Mouse (Mus musculus) neural tube, embryonic 13.5 days (tissue): ENCODE measurements around the gene Tbx10. TPM values are rescaled to one million over a fixed set of nuclear protein-coding genes. Genes with fewer than 3 reads are reported as not detected.
"Not testable (repeated sequence)": the region's sequence is repeated elsewhere in the genome, so short reads cannot be mapped to it uniquely, and the experiment has no call there.

Source experiments
- ATAC-seq: fragments of 200-750 bp; cut with Nextera tagmentation; 2 replicates; pipeline ENCODE4 v1.8.0; 2017; ENCODE audit warnings: low read depth, mild to moderate bottlenecking, moderate TSS enrichment, moderate library complexity
- H3K27ac ChIP-seq: fragments of 300-500 bp; sonication (generic); replicated peaks from 2 replicates; pipeline ENCODE4 v1.5.1; 2015; ENCODE audit warnings: moderate library complexity, mild to moderate bottlenecking, inconsistent platforms
- H3K27me3 ChIP-seq: fragments of 300-500 bp; sonication (generic); 2 replicates; pipeline ENCODE4 v1.6.1; 2015; ENCODE audit warnings: mild to moderate bottlenecking, inconsistent platforms
- H3K36me3 ChIP-seq: fragments of 300-500 bp; sonication (generic); 2 replicates; pipeline ENCODE4 v1.6.1; 2015; ENCODE audit warnings: mild to moderate bottlenecking, inconsistent platforms
- H3K4me1 ChIP-seq: fragments of 300-500 bp; sonication (generic); replicated peaks from 2 replicates; pipeline ENCODE4 v1.6.1; 2015; ENCODE audit warnings: inconsistent platforms
- H3K4me2 ChIP-seq: fragments of 300-500 bp; sonication (generic); 2 replicates; pipeline ENCODE4 v1.6.1; 2015; ENCODE audit warnings: inconsistent platforms, mild to moderate bottlenecking, moderate library complexity
- H3K4me3 ChIP-seq: fragments of 300-500 bp; sonication (generic); 2 replicates; pipeline ENCODE4 v1.5.1; 2015; ENCODE audit warnings: mild to moderate bottlenecking, inconsistent platforms
- H3K9ac ChIP-seq: fragments of 300-500 bp; sonication (generic); 2 replicates; pipeline ENCODE4 v1.6.1; 2015; ENCODE audit warnings: moderate library complexity, mild to moderate bottlenecking, inconsistent platforms
- H3K9me3 ChIP-seq: fragments of 300-500 bp; sonication (generic); 2 replicates; pipeline ENCODE4 v1.6.1; 2016; ENCODE audit warnings: inconsistent platforms
- whole genome bisulfite sequencing: fragments of 180-500 bp; shearing (Covaris S2); methylation state at CpG from one replicate; pipeline ENCODE4 v1.1.7; 2015; 5-methylcytosine and 5-hydroxymethylcytosine counted together
- polyA plus RNA-seq: library from polyadenylated mRNA; unstranded; fragments of >200 nt; fragmentation: Nextera tagmentation; extraction: Ambion mirVana; gene quantifications from 2 replicates; pipeline ENCODE4 v1.2.1, GENCODE M21; 2015

Gene Tbx10
- polyA plus RNA-seq: not detected in 2 replicates

DNA sequence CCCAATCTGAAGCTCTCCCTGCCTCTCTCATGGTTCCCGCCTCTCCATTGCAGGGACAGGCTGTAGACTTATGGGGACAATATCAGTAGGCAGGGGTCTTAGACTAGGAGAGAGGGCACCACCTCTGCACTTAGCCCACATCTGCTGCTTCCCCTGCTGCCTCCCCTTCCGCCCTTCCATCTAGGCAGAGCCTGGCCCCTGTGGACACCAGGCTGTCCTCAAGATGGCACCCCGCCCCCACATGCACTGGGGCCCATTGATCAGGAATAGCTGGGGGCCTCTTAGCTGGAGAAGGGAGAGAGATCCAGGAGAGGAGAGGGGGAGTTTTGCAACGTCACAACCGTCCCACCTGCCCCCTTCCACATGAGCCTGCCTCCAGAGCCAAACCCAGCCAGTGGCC, at the start of gene Tbx10:
Tbx10 (plus strand) TSS at position 337 of the 400 bp plus-strand sequence.
- no peak for ATAC-seq
- Histone ChIP-seq H3K4me3 (no peak within 1 kb of the TSS), H3K4me1 (0 out of 2 replicates have a peak, but pooled peaks cover 3% of the 10 kb centered on the region), H3K27me3 (no peaks in the 10 kb centered on the region), H3K27ac (no peak within 1 kb of the TSS), H3K4me2 (no peak within 1 kb of the TSS), H3K36me3 (no peaks in the 10 kb centered on the region), H3K9me3 (no peaks in the 10 kb centered on the region; the same call in 1 of the 2 replicates), H3K9ac (no peak within 1 kb of the TSS)
- 56% methylated on average over 5 of the region's 5 CpGs for WGBS

DNA sequence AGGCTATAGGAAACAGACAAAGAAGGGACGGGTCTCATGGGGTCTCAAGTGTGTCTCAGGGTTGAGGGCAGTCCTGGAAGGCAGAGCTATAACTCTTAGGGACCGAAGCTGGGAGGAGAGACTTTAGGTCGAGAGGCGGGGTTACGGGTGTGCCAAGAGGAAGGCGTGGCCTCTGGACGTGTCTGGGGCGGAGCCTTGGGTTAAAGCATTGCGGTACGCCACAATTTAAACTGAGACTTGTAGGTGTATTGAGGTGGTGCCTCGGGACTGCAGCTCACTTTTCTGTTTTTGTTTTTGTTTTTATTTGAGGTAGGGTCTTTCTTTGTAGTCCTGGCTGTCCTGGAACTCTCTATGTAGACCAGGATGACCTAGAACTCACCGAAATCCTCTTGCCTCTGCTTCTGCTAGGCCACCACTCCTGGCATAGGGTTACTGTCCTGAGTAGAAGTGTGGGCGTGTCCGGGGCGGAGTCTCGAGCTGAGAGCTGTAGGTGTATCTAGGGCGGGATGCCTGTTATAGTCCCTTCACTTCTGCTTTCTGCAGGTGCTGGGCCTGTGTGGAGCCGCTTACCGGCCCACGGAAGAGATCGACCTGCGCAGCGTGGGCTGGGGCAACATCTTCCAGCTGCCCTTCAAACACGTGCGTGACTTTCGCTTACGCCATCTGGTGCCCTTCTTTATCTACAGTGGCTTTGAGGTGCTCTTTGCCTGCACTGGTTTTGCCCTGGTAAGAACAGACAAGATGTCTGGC, 49.4 kb upstream of the Tbx10 start:
- Histone ChIP-seq H3K27ac (no peak overlapping the region), H3K4me3 (no peak overlapping the region), H3K9me3 (no peaks in the 10 kb centered on the region), H3K27me3 (peaks cover 13% of the 10 kb centered on the region; the same call in 1 of the 2 replicates), H3K9ac (no peak overlapping the region), H3K36me3 (no peaks in the 10 kb centered on the region), H3K4me1 (no peaks in the 10 kb centered on the region; the same call in 1 of the 2 replicates), H3K4me2 (no peak overlapping the region)
- ATAC-seq: no peak
- 26% methylated on average over 27 of the region's 27 CpGs for WGBS

DNA sequence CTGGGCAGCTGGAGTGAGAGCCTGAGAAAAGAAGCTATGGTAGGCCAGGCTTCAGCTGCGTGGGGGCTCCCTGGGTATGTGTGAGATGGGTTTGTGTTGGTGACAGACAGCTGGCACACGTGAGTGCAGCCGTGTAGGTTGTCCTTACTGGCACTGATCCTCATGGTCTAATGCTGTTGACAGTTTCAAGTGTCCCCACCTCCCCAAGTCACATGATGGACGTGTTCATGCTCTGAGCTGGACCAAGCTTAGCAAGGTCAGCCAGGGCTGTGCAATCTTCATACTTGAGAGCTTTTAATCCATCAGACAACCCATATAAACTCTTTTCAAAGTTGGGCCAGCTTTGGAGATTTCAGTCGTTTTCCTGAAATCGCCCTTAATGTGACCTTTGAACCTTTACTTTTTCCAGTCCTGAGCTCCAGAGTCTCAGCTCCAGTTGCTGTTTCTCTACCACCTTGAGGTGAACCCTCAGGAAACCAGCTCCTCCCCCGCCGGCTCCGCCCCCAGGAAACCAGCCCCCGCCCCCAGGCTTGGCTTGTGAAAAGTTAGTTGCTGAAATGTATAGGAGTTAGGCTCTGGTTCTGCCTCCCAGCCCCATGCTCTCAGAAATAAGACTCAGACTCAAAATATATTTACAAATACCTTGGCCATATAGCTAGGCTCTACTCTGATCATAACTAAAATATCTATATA, 46.5 kb upstream of the Tbx10 start:
- Histone ChIP-seq H3K4me2 (no peak overlapping the region), H3K9ac (no peak overlapping the region), H3K4me3 (no peak overlapping the region), H3K36me3 (no peaks in the 10 kb centered on the region), H3K27ac (no peak overlapping the region), H3K4me1 (no peaks in the 10 kb centered on the region; the same call in 1 of the 2 replicates), H3K9me3 (no peaks in the 10 kb centered on the region), H3K27me3 (peaks cover 13% of the 10 kb centered on the region; the same call in 1 of the 2 replicates)
- ATAC-seq: no peak
- 37% methylated on average over 10 of the region's 10 CpGs for WGBS

DNA sequence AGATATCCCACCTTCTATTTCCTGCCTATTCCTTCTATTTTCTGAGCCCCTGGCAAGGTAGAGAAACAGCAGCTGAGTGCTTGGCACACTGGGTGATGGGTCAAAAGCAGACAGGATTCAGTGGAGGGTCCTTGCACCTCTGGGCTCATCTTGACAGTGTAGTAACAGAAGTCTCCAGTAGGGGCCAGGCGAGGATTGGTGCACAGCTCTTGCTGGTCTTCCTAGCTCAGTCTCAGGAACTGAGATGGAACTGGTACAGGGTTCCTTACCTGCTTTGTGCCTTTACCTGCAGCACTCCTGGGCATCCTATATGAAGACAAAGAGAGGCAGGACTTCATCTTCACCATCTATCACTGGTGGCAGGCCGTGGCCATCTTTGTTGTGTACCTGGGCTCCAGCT, 45.8 kb upstream of the Tbx10 start:
- 16% methylated on average over 2 of the region's 2 CpGs for WGBS
- no peaks in the 10 kb centered on the region for H3K9me3 ChIP-seq
- ATAC-seq: peak; percentile 53; the same call in 1 of the 2 replicates
- no peak overlapping the region for H3K27ac ChIP-seq
- no peak overlapping the region for H3K4me2 ChIP-seq
- H3K4me3 ChIP-seq: no peak overlapping the region
- no peaks in the 10 kb centered on the region; the same call in 1 of the 2 replicates for H3K4me1 ChIP-seq
- no peak overlapping the region for H3K9ac ChIP-seq
- H3K36me3 ChIP-seq: no peaks in the 10 kb centered on the region
- peaks cover 13% of the 10 kb centered on the region; the same call in 1 of the 2 replicates for H3K27me3 ChIP-seq

DNA sequence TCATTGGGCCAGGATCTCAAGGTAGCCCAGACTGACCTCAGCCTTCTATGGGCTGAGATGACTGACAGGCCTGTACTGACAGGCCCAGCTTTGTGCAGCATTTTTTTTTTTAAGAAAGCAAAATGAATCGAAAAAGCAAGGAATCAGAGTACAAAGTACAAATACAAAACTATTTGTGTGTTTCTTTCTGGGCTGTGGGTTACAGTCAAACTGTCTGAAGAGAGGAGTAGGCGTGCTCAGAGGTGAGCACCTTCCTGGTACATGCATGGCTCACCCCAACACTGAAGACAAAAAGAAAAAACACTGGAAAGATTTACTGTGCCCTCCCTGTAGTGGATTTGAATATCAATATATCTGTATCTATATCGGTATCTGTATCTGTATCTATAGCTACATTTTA, 44.7 kb upstream of the Tbx10 start:
- no peak for ATAC-seq
- H3K9me3 ChIP-seq: no peaks in the 10 kb centered on the region
- 77% methylated on average over 3 of the region's 3 CpGs for WGBS
- H3K9ac ChIP-seq: no peak overlapping the region
- no peaks in the 10 kb centered on the region for H3K36me3 ChIP-seq
- no peak overlapping the region for H3K27ac ChIP-seq
- no peak overlapping the region for H3K4me3 ChIP-seq
- H3K4me2 ChIP-seq: no peak overlapping the region
- H3K27me3 ChIP-seq: peaks cover 13% of the 10 kb centered on the region; the same call in 1 of the 2 replicates
- H3K4me1 ChIP-seq: no peaks in the 10 kb centered on the region; the same call in 1 of the 2 replicates

DNA sequence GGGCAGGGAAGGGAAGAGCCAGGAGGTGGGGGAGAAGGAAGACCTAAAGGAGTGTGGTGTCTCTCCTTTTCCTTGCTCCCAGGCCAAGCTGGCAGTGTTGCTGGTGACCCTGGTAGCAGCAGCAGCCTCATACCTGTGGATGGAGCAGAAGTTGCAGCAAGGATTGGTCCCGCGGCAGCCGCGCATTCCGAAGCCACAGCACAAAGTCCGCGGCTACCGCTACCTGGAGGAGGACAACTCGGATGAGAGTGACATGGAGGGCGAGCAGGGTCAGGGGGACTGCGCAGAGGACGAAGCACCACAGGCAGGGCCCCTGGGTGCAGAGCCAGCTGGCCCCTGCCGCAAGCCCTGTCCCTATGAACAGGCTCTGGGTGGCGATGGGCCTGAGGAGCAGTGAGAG, 44.0 kb upstream of the Tbx10 start:
- H3K4me1 ChIP-seq: no peaks in the 10 kb centered on the region
- no peak overlapping the region for H3K4me2 ChIP-seq
- ATAC-seq: no peak
- H3K27me3 ChIP-seq: peaks cover 5% of the 10 kb centered on the region; the same call in 1 of the 2 replicates
- no peaks in the 10 kb centered on the region for H3K9me3 ChIP-seq
- 73% methylated on average over 14 of the region's 14 CpGs for WGBS
- no peak overlapping the region for H3K4me3 ChIP-seq
- no peak overlapping the region for H3K9ac ChIP-seq
- no peaks in the 10 kb centered on the region for H3K36me3 ChIP-seq
- no peak overlapping the region for H3K27ac ChIP-seq

DNA sequence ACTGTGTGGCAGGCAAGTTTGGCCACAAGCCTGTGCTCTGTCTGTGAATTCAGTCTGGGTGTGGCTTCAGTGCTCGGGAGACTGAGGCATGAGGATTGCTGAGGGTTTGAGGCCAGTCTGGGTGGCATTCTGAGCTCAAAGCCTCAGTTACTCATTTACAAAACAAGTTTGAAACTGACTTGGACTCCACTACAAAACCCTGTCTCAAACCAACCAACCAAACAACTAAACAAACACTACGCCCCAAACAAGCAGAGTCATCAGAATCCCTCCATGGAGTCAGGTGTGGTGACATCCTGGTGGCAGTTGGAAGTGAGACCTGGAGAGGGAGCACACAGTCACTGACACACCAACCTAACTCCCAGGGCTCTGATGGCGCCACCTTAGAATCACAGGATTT, 42.2 kb upstream of the Tbx10 start:
- Histone ChIP-seq H3K36me3 (no peaks in the 10 kb centered on the region), H3K4me2 (no peak overlapping the region), H3K9me3 (no peaks in the 10 kb centered on the region), H3K4me3 (no peak overlapping the region), H3K27me3 (no peaks in the 10 kb centered on the region), H3K4me1 (no peaks in the 10 kb centered on the region), H3K9ac (no peak overlapping the region), H3K27ac (no peak overlapping the region)
- WGBS: 78% methylated on average over 3 of the region's 3 CpGs
- no peak for ATAC-seq

DNA sequence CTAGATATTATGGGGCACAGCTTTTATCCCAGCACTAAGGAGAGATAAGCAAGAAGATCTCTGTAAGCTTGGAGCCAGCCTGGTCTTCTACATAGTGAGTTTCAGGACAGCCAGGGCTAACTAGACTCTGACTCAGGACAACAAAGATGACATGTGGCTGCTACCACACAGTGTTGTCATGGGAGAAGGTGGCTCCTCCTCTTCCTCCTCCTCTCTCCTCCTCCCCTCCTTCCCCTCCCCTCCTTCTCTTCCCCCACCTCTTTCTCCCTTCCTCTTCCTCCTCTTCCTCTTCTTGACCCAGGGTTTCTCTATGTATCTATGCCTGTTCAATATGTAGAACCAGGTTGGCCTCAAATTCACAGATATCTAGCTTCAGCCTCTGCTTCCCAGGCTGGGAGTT, 41.1 kb upstream of the Tbx10 start:
- Histone ChIP-seq H3K4me2 (no peak overlapping the region), H3K9ac (no peak overlapping the region), H3K4me3 (no peak overlapping the region), H3K36me3 (no peaks in the 10 kb centered on the region), H3K27ac (no peak overlapping the region), H3K9me3 (no peaks in the 10 kb centered on the region), H3K4me1 (no peaks in the 10 kb centered on the region), H3K27me3 (no peaks in the 10 kb centered on the region)
- ATAC-seq: no peak

DNA sequence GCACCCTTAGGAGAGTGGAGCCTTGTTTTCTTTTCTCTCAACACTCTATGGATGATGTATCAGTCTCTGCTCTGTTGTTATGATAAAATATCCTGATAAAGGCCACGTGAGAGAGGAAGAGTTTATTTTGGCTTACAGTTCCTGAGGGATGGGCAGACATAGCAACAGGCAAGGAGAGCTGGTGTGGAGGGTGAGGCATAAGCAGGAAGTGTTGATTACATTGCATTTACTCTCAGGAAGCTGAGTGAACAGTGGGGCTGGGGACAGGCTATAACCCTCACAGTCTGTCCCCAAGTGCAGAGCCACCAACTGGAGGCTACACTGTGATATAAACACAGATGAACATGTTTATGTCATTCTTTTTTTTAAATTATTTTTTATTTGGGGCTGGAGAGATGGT, 40.5 kb upstream of the Tbx10 start:
- Histone ChIP-seq H3K9me3 (no peaks in the 10 kb centered on the region), H3K27ac (no peak overlapping the region), H3K4me3 (no peak overlapping the region), H3K4me2 (no peak overlapping the region), H3K36me3 (no peaks in the 10 kb centered on the region), H3K4me1 (no peaks in the 10 kb centered on the region), H3K9ac (no peak overlapping the region), H3K27me3 (no peaks in the 10 kb centered on the region)
- 56% methylated on average over 1 of the region's 1 CpGs for WGBS
- ATAC-seq: no peak

DNA sequence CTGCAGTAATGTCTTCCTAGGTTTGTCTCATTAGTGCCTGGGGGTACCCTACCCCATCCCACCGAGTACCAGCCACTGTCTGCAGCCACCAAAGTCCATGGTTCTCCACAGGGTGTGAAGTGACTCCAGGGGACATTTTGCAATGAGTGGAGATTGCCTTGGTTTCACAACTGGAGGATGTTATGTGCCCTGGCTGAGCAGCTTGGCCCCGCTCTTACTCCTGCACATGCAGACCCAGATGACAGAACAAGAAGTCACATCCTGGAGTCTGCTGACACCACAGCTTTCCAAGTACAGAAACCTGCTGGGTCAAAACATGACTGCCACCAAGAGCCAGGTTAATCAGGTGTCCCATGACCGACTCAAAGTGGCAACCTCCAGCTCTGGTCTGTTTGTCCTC, 37.5 kb upstream of the Tbx10 start:
- Histone ChIP-seq H3K9ac (no peak overlapping the region), H3K4me2 (no peak overlapping the region), H3K27me3 (no peaks in the 10 kb centered on the region), H3K36me3 (no peaks in the 10 kb centered on the region), H3K4me3 (no peak overlapping the region), H3K9me3 (no peaks in the 10 kb centered on the region), H3K4me1 (no peaks in the 10 kb centered on the region), H3K27ac (no peak overlapping the region)
- WGBS: 75% methylated on average over 3 of the region's 3 CpGs
- ATAC-seq: no peak

DNA sequence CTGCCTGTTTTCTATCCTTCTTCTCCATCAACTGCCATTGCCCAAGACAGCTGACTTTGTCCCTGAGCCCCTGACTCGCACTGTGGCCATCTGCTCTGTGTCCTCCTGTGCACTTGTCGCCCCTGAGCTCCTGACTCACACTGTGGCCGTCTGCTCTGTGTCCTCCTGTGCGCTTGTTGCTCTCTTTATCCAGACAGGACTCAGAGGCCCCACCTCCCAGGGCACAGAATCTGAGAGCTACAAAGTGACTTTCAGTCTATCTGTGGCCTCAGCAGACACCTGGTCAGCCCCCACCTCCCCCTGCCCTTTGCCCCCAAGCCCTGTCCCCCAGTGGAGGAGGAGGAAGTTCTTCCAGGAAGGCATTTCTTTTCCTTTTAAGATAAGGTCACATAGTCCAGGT, 36.7 kb upstream of the Tbx10 start:
- H3K4me2 ChIP-seq: no peak overlapping the region
- no peak for ATAC-seq
- H3K27me3 ChIP-seq: no peaks in the 10 kb centered on the region
- H3K4me1 ChIP-seq: no peaks in the 10 kb centered on the region
- H3K4me3 ChIP-seq: no peak overlapping the region
- no peaks in the 10 kb centered on the region for H3K9me3 ChIP-seq
- 60% methylated on average over 4 of the region's 4 CpGs for WGBS
- H3K9ac ChIP-seq: no peak overlapping the region
- H3K36me3 ChIP-seq: no peaks in the 10 kb centered on the region
- no peak overlapping the region for H3K27ac ChIP-seq

DNA sequence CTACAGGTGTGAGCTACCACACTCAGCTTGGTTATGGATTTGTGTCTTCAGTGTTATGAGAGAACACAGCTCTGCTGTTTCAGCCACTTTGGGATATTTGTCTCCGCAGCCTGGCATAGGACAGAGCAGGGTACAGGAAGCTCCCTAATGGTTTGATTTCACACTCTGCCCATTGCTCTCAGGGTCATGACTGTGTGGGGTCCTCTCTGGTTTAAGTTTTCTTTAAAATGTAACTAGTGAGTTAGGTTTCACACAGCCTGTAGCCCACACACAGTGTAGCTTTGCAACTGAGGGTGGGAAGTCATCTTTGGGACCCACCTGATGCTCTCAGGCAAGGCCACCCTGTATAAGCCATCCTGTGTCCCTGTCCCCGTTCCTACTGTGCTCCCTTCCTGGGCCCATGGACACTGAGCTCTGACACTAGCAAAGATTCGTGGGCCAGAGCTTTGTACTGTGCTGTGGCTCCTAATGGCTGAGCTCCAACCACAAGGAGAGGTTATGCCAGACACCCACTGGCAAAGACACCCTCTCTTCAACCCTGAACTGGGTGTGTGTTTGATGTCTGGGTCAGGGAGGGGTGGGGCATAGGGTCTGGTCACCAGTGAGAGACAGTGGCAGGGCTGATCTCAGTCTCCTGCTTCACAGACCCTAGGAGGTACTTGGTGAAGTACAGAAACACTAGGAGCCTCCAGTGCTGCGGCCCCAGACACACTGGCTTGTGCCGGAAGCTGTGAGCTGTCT, 35.1 kb upstream of the Tbx10 start:
- not testable (repeated sequence) for H3K27ac ChIP-seq, H3K36me3 ChIP-seq, H3K4me1 ChIP-seq, H3K4me3 ChIP-seq, ATAC-seq, H3K9ac ChIP-seq, H3K4me2 ChIP-seq, H3K27me3 ChIP-seq, H3K9me3 ChIP-seq
- WGBS: 80% methylated on average over 5 of the region's 5 CpGs
